Mouse (Mus musculus) activated CD4-positive, CD25-positive, alpha-beta regulatory T cell, adult 4 months (primary cell): Measurements from ENCODE around the gene Tbc1d21. TPM values are rescaled to one million over a fixed set of nuclear protein-coding genes. Genes with fewer than 3 reads are reported as not detected.

Experiments used
- ATAC-seq: one replicate; pipeline ENCODE4 v1.8.0; 2017
- polyA plus RNA-seq, 2 experiments: library from polyadenylated mRNA; unstranded; fragments of 100-300 nt; shearing (Covaris generic); gene quantifications; one replicate each; pipeline ENCODE4 v1.2.1; 2017

Gene Tbc1d21
- not detected for polyA plus RNA-seq

DNA sequence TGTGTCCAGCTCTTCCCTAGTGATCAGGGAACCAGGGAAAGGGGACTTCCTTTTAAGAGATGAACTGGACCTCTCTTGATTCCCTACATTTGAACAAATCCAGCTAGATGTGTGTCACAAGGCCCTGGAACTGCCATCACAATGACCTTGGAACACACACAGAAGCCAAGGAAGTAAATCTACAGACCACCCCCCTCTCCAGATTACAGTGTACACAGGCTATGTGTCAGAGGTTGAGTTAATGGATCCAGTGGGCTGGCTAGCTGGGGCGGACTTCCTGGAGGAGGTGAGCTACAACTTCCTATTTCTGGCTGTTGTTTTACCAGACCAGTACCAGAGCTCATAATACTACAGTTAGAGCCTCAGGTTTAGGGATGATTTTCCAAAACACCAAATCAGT lies at the start of gene Tbc1d21:
Gene Tbc1d21, minus strand, starts transcription at position 101 of the 400 bp plus-strand sequence.
- no peak for ATAC-seq

DNA sequence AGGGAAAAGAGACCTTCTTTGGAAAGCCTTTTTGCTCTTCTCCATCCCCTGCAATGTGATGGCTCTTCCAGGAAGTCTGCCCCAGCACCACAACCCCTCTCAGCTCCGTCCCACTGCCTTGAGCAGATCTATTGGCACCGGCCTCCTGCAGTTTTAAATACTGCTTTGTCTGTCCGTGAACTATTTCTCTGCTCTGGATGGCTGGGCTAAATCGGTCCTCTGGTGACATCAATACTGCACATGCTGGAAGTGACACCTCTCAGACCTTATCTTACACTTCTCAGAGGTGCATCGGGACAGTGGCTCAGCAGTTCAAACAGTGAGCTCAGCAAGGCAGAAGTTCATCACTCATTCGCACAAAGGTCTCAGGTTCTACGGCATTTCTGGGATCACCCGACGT lies 41.3 kb upstream of the Tbc1d21 start:
- no peak for ATAC-seq

DNA sequence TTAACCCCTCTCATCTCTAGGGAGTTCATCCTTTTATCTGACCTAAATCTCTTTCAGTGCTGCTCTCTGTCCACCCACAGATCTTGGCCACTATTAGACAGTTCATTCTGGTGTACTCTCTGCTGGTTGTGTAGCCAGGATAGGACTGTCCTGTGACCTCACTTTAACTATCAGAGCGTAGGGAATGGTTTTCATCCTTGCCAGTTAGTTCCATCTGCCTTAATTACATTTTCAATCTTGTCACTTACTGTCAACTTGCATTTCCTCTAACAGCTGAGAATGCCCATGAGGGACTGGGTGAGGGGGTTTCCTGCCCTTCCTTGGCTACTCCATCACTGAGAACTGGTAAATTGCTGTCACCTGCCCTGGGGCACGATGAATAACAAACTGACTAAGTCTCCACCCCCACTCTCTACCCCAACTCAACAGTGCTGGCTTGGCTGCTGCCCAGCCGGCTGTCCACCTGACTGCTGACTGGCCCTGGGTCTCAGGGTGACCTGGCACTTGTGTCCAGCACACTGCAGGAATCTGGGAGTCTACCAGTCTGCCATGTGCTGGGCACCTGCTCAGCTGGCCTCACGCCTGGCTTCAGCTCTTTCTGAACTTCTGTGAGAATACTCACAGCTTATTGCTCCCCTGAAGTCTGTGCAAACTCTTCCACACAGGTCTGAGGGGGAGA lies 39.9 kb upstream of the Tbc1d21 start:
- no peak for ATAC-seq

DNA sequence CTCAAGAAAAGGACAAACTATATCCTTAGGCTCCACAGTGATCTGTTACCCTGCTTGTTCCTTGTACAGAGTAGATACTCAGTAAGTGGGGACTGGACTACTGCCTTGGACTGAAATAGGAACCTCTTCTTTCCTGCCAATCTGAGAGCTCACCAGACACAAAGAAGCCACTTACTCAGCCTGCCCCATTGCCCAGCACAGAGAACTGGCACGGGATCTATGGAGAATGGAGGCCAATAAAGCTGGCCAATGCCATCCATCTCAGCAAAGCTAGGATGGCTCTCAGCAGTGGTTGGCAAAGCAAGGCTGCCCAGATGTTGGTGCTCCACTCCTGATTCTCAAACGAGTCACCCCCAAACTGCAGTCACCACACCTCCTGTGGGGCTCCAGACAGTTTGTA lies 39.0 kb upstream of the Tbc1d21 start:
- ATAC-seq = no peak

DNA sequence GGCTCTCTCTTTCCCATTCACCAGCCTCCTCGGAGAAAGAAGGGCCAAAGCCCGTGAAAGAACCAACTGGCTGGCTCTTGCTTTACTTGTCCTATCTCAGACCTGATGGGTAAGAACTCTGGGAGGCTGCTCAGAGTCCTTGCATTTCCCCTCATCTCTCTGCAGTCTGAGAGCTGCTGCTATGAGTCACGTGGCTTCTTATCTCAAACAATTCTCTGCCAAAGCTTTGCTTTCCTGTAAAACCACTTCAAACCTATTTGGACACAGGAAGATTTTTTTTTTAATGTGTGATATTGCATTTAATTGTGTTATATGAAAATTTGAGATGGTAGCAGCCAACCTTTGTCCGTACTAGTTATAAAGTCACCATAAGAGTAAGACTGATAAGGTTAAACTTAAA lies 34.2 kb upstream of the Tbc1d21 start:
- no peak for ATAC-seq

DNA sequence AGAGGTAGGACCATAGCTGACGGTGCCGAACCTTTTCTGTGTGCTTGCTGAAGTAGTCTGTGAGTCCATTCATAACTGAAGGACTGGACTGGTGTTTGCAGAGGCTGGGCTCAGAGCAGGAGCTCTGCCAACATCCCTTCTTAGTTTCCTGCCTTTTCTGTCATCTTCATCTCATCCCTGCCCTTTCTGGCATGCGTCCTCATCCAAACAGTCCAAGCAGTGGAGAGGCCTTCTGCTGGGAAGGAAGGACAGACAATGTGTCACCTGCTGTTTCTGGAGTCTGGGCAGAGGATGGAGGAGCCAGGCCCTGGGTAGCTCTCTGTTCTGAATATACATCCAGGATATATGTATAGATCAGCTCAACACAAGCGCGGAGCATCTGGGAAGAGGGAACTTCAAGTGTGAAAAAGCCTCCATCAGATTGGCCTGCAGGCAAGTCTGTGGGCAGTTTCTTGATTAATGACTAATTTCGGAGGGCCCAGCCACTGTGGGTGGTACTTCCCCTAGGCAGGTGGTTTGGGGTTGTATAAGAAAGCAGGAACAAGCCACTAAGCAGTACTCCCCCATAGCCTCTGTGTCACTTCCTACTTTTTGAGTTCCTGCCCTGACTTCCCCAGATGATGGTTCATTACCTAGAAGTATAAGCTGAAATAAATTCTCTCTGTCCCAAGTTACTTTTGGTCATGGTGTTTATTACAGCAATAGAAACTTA lies 31.3 kb upstream of the Tbc1d21 start:
- no peak for ATAC-seq

DNA sequence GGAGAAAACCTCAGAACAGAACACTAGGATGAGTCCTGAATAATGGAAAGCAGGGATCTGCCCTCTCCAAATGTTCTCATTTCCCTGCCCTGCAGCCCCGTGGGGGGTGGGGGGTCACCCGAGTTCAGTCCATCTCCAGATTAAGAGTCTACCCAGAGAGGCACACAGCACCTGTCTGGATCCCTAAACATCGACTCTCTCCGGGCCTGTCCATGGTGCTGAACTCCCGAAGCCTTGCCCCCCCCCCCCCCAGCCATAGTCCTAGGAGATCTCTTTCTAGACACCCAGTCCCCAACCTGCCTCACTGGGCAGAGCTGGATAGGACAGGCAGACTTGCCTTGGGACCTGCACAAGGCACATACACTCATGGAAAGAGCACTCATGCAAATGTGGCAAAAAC lies 29.4 kb upstream of the Tbc1d21 start:
- ATAC-seq = no peak

DNA sequence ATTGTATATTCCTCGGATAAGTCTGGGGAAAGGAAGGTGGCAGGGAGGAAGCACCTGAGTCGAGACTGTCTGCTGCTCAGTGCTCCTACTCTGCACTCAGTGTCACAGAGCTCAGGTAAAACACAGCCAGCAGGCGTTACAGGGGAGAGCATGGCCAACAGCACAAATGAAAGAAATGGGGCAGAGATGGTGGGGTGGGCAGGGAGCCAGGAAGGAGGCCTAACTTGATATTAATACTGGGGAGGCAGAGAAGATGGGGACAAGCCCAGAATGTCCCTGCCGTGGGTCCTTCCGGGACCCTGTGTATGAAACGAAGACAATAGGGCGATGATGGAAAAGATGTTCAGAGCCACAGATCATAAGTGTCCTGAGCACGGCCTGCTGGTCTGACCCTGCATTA lies 24.4 kb upstream of the Tbc1d21 start:
- ATAC-seq = no peak

DNA sequence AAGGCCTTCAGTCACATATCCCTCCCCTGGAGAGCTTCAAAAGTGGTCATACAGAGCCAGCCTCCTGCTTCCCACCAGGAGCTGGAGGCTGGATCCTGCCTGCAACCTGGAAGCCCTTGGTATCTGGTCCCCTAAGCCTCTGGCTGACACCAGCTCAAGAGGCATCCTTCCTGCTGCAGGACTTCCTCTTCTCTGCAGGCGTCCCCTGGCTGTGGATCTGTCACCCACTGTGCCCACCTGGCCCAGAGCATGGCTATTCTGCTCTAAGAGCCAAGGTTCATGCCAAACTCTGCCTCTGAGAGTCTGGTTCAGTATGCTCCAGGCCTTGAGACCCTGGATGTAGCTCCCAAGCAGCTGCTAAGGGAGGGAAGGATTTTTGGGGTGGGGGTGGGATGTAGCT lies 23.6 kb upstream of the Tbc1d21 start:
- ATAC-seq = no peak

DNA sequence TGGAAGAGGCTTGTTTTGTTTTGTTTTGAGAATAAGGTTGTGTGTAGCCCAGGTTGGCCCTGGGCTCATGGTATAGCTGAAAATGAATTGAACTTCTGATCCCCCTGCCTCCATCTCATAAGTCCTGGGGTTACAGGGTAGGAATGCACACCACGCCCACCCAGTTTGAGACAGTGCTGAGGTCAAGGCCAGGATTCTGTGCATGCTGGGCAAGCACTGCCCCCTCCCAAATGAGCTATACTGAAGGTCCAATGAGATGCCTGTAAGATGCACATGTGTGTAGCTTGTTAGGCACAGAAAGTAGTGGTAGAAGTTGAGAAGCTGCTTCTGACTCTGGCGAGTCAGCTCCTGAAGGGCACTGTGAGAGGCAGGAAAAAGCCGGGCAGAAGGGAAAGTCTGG lies 18.1 kb upstream of the Tbc1d21 start:
- ATAC-seq = no peak

DNA sequence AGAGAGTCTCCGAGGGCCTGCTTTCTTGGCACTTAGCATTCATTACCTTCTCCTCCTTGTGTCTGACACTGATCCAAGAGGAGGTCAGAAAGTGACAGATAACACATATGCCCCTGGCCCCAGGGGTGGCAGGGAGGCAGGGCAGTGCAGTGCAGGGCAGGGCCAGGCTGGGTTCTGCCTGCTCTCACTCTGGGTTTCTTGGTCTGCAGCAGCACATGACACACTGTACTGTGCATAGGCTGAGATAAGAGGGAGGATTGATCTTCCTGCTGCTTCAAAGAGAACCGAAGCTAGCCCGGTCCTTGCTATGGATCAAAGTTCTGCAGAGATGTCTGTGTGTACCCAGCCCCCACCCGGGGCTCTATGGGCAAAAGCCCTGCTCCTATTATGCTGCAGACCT lies 8.6 kb upstream of the Tbc1d21 start:
- no peak for ATAC-seq

DNA sequence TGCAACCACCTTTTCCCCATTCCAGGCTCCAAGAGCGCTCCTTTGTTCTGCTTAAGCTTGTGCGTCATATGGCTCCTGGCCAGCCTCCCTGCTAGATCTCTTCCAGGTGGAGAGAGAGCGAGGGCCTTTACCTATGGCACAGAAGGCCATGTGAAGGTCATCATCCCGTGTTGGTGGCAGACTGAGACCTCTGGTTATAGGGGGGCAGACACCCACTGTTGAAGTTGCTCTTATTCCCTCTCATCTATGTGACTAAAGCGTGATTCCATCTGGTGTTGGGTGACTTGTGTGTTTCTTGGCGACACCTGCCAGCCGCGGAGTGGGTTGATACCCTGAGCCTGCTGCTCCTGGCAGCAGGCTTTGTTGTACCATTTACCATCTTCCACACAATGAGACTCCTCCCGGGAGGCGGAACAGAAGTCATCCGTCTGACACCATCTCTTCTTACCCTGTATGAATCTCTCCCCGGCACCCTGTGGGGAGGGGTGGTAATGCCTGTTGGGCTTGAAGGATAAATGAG lies 3.7 kb upstream of the Tbc1d21 start:
- ATAC-seq = no peak

DNA sequence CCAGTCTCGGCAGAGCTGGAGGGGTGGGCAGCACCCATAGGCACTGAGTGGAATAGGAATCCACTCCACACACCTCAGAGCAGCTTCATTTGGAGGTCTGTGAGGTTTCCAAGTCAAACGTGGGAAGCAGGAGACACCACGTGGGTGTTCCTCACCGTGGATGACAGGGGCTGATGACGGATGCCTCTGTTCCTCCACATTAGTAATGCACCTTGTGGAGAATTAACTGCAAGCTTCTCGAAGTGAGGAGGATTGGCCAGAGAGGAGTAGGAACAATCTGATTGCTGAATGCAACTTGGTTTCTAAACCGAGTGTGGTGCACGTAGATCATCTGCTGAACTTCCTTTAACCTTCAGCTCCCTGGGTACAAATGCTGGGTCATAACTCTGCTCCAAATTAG lies 1.7 kb upstream of the Tbc1d21 start:
- ATAC-seq = no peak

DNA sequence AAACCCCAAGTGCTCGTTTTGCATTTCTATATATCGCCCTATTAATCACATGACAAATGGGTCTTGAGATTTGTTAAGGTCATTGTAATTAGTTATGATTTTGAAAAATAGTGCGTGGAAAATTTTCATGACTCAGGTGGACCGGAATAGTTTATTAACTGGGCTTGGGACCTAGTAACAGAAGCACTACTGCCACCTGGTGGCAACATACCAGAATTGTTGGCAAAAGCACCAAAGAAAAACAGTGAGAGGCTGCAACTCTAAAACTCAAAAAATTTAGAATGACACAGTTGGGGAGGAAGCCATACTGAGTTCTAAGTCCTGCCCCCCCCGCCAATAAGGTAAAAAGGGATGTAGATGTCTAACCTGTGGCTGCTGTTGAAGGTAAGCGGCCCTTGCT lies 611 bp downstream of the Tbc1d21 start:
- ATAC-seq = no peak

DNA sequence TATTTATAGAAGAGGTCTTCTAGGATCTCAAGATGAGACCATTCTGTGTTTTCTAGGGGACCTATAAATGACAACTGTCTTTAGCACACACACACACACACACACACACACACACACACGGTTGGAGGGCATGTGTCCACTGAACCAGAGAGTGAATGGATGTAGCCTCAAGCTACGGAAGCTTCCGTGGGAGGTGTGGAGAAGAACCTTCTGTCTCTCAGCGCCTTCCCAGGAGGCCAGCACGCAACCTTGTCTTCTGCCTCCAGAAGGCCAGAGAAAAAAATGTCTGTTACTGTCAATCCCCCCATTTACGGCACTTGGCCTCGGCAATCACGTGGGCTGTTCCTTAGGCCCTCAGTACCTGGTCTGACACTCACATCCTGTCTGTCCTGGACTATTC lies 5.9 kb downstream of the Tbc1d21 start:
- no peak for ATAC-seq

DNA sequence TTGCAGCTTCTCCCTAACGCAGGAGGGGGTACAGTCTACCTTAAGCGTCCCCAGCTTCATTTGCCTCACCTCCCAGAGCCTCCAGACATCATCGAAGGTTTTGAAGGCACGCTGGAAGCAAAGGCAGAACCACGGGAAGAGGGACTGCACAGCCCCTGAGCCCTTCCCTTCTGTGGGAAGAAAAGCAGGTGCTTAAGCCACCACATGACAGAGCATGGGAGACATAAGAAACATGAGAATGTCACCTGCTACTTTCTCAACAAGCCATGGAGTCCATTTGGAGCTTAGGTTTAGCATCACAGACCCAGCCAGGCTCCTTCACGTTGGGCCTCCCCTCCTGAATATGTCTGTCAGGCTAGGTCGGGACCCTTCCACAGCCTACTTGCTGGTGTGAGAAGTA lies 8.3 kb downstream of the Tbc1d21 start:
- ATAC-seq = no peak

DNA sequence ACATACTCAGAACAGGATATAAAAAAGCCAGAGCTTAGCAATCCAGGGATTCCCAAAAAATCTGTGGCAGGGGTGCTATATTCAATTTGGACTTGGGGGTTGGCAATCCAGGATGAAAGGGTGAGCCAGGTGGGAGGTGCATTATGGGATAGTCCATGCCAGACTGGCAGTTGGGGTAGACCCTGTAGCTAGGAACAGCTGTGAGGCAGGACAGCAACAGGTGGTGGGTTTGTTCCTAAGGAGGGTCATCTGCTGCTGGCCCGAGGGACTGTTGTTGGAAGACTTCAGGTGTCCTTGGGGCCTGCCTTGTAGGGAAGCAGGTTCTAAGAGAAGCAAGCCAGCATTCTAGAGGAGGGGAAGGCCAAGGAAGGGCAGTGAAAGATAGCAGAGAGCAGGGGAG lies 8.9 kb downstream of the Tbc1d21 start:
- no peak for ATAC-seq

DNA sequence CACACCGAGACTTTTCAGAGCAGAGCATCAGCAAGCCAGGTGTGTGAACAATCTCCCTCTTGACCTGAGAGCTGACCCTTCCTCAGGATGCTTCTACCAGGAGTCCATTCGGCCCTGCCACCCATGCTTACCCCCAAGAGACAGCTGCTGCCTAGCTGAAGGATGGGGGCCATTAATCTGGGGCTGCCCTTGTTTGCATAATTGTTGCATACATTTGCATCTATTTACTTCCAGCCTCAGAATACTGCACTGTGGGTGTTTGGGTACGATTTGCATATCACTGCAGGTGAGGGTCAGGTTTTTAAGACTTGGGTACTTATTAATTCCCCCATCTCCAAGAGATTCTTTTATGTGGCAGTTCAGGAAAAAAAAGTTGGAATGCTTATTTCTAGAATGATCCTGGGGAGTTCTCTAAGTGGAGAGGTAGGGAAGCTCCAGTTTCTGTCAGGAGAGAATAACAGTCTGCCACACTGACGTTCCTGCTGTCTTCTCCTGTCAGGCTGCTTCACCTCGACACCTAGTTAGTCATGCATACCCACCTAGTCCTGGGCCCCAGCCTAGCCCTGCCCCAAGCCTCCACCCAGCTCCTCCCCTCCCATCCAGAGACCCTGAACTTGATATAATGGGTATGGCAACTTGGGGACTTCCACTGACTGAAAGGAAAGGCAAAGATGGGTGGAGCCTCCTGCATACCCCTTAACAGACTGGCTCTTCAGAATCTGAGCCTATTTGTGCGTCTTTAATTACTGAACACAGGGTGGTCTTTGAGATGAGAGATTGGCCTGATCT lies 14.8 kb downstream of the Tbc1d21 start:
- ATAC-seq = no peak

DNA sequence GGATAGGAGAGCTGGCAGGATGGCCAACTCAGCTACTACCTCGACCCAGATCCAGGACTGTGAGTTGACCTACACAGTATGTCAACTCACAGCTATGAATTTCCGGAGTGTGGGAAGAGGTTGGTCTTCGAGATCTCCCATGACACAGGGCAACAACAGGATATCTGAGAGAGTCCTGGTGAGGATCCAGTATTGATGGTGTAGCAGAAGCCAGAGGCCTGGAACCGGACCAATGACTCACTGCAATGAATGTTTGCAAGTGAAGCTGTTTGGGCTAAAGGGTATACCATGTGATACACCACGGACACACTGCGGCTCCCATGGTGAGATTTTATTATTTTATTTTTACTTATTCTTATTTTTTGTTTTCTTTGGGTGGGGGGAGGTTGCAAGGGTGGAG lies 15.6 kb downstream of the Tbc1d21 start:
- no peak for ATAC-seq

DNA sequence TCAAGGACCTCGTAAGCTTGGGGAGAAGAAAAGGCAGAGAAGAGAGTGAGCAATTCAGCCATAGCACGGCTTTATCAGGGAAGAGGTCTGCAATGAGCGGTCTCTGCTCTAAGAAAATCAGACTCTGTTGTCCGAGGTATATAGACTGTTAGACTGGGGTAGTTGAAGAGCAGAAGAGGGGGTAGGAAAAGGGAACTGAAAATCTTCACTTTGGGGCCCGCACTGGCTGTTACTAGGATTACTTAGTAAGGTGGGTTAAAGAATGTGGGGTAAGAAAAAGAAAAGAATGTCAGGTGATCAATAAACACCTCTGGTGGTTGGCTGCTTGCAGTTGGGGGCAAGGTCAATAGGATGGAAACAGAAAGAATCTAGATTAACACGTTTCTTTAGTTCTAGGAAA lies 17.0 kb downstream of the Tbc1d21 start:
- ATAC-seq = no peak

DNA sequence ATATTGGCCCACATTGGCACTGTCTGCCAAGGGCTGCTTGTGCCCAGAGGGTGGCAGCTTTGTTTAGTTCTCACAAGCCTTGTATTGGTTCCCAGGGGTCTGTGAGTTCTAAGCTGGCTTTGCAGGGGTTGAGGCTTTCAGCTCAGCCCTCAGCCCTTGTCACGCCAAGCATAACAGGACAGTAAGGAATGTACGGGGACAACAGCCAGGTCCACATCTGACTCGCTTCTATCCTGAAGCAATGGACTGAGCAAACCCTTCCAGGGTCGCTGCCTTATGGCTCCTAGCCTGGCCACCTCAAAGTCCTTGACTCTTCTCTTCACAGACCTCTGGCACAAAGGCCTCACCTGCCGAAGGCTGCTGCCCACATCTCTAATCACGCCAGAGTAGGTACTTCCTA lies 22.5 kb downstream of the Tbc1d21 start:
- ATAC-seq = no peak

DNA sequence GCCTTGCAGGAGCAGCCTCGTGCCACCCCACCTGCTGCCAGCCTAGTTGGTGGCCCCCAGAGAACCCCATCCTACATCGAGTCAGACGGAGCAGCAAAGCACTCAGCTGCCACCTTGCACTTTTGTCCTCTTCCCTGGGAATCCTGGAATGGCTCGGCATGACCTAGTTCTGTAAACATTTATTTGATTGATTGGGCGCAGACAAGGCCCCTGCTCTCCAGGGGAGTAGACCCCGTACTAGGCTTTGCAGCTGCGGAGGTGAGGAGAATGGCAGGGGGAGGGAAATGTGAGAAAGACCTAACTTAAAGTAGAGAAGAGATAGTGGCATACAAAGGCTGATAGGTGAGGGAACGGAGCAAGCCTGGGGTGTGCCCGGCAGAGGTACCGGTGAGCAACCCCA lies 23.8 kb downstream of the Tbc1d21 start:
- ATAC-seq = no peak

DNA sequence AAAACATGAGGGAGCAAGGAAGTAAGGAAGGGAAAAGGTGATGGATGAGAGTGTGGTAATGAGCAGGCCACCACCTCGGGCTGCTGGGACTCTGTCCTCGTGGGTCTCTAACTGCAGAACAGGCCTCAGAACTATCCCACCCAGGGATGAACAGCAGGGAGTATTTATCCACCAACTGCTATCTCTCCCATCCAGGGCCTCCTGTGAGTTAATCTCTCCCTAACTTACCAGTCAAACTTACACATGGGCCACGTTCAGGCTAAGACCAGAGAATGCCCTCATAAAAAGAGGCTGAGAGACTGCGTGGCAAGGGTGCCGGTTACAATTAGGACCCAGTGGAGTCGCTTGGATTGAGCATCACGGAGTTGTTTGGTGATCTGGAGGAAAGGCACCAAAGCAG lies 24.3 kb downstream of the Tbc1d21 start:
- ATAC-seq = no peak

DNA sequence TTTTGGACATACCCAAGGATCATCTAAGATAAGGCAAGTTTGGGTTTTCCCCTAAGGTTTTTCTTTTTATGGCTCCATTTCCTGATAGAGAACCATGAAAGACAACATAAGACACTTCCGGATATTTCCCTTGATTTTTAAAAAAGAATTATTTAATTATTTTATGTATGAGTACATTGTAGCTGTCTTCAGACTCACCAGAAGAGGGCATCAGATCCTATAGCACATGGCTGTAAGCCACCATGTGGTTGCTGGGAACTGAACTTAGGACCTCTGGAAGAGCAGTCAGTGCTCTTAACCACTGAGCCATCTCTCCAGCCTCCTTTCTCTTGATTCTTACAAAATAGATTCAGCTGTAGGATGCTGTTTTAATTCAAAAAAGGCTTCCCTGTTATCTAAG lies 28.5 kb downstream of the Tbc1d21 start:
- no peak for ATAC-seq
